Mouse (Mus musculus) forebrain, embryonic 11.5 days (tissue): ENCODE results near the gene Rnase12. TPM values are rescaled to one million over a fixed set of nuclear protein-coding genes. Genes with fewer than 3 reads are reported as not detected.
"Not testable (repeated sequence)": the region's sequence is repeated elsewhere in the genome, so short reads cannot be mapped to it uniquely, and the experiment has no call there.

ENCODE experiments used
- ATAC-seq: fragments of 200-750 bp; cut with Nextera tagmentation; replicated peaks from 2 replicates; pipeline ENCODE4 v1.8.0; 2017; ENCODE audit warnings: moderate TSS enrichment; ENCODE audit not compliant: low FRiP score
- DNase-seq: peaks from one replicate; pipeline ENCODE4 v3.0.0-alpha.2; 2017; ENCODE audit warnings: low spot score
- H3K27ac ChIP-seq: fragments of 300-500 bp; sonication (generic); 2 replicates; pipeline ENCODE4 v1.5.1; 2014; ENCODE audit warnings: low read depth, low read length
- H3K27me3 ChIP-seq: fragments of 300-500 bp; sonication (generic); 2 replicates; pipeline ENCODE4 v1.6.1; 2014; ENCODE audit warnings: mild to moderate bottlenecking, low read length, mixed read lengths; ENCODE audit not compliant: control insufficient read depth, insufficient read depth
- H3K36me3 ChIP-seq: fragments of 300-500 bp; sonication (generic); 2 replicates; pipeline ENCODE4 v1.6.1; 2014; ENCODE audit warnings: mild to moderate bottlenecking, low read length, moderate library complexity, mixed read lengths; ENCODE audit not compliant: control insufficient read depth, insufficient read depth
- H3K4me1 ChIP-seq: fragments of 300-500 bp; sonication (generic); replicated peaks from 2 replicates; pipeline ENCODE4 v1.6.1; 2014; ENCODE audit warnings: low read length, mixed read lengths; ENCODE audit not compliant: control insufficient read depth, insufficient read depth
- H3K4me2 ChIP-seq: fragments of 300-500 bp; sonication (generic); 2 replicates; pipeline ENCODE4 v1.6.1; 2014; ENCODE audit warnings: low read depth, mild to moderate bottlenecking, low read length, moderate library complexity, mixed read lengths; ENCODE audit not compliant: severe bottlenecking
- H3K4me3 ChIP-seq: fragments of 300-500 bp; sonication (generic); 2 replicates; pipeline ENCODE4 v1.5.1; 2014; ENCODE audit warnings: low read depth, low read length
- H3K9ac ChIP-seq: fragments of 300-500 bp; sonication (generic); 2 replicates; pipeline ENCODE4 v1.6.1; 2014; ENCODE audit warnings: low read length
- H3K9me3 ChIP-seq: fragments of 300-500 bp; sonication (generic); 2 replicates; pipeline ENCODE4 v1.6.1; 2016; ENCODE audit warnings: low read length, mixed read lengths; ENCODE audit not compliant: control insufficient read depth
- WGBS: fragments of 180-500 bp; shearing (Covaris S2); extraction: QIAGEN DNeasy Blood & Tissue Kit; methylation state at CpG from one replicate; pipeline ENCODE4 v1.1.7; 2014; 5-methylcytosine and 5-hydroxymethylcytosine counted together
- polyA plus RNA-seq: library from polyadenylated mRNA; unstranded; fragments of >200 nt; fragmentation: Nextera tagmentation; extraction: Ambion mirVana; gene quantifications from 2 replicates; pipeline ENCODE4 v1.2.1, GENCODE M21; 2014

The Rnase12 gene
- polyA plus RNA-seq, 1 experiment from 2014 or later: not detected

DNA sequence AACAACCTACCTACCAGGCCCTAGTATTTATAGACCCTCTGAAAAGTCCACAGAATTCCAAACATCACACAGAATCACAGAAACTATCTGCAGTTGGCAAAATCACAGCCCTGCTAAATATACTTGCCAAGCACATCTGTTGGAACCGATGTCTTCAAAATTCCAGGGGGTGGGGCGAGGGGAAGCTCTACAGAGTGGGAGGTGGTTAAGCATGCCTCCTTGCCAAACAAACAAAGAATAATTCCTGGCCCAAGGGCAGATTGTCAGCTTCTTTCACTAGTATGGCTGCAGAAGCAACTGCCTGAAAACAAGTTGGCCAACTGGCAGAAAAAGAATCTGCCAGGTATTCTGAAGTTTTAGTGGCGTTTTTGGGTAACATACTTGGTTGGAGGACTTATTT, 40.2 kb downstream of the Rnase12 start:
- H3K27ac ChIP-seq: no peak overlapping the region
- no peak overlapping the region for H3K9ac ChIP-seq
- ATAC-seq: no peak
- H3K27me3 ChIP-seq: no peaks in the 10 kb centered on the region
- H3K4me2 ChIP-seq: no peak overlapping the region
- WGBS: 82% methylated on average over 3 of the region's 3 CpGs
- DNase-seq: no peak
- H3K4me3 ChIP-seq: no peak overlapping the region
- no peaks in the 10 kb centered on the region for H3K36me3 ChIP-seq
- no peaks in the 10 kb centered on the region for H3K4me1 ChIP-seq
- H3K9me3 ChIP-seq: no peaks in the 10 kb centered on the region

GRCm38 (mm10) chr14:51015780-51016179, 41.7 kb downstream of the Rnase12 start:
- no peaks in the 10 kb centered on the region for H3K36me3 ChIP-seq
- H3K4me1 ChIP-seq: no peaks in the 10 kb centered on the region
- no peak overlapping the region for H3K4me2 ChIP-seq
- no peak for DNase-seq
- no peaks in the 10 kb centered on the region for H3K27me3 ChIP-seq
- H3K27ac ChIP-seq: no peak overlapping the region
- H3K9ac ChIP-seq: no peak overlapping the region
- no peaks in the 10 kb centered on the region for H3K9me3 ChIP-seq
- no peak overlapping the region for H3K4me3 ChIP-seq
- ATAC-seq: no peak

- WGBS: 88% methylated on average over 3 of the region's 3 CpGs
- not testable (repeated sequence) for H3K9me3 ChIP-seq, H3K27me3 ChIP-seq, H3K4me1 ChIP-seq, H3K36me3 ChIP-seq, H3K4me3 ChIP-seq, DNase-seq, H3K4me2 ChIP-seq, ATAC-seq, H3K27ac ChIP-seq, H3K9ac ChIP-seq
Measured at GRCm38 (mm10) chr14:51014724-51015123, 42.7 kb downstream of the Rnase12 start.

DNA sequence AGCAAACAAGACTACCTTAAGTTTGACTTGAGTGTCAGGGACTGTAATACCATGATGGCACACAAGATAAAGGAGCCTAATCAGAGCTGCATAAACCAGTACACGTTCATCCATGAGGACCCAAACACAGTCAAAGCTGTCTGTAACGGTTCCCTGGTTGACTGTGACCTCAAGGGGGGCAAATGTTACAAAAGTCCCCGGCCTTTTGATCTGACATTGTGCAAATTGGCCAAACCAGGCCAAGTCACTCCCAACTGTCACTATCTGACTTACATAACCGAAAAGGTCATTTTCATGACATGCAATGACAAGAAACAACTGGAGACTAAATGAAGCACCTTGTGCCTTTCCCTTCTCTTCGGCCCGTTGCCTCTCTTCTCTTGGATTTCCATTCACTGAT, 47.9 kb downstream of the Rnase12 start:
- H3K27ac ChIP-seq: no peak overlapping the region
- no peak overlapping the region for H3K4me3 ChIP-seq
- DNase-seq: no peak
- 90% methylated on average over 6 of the region's 6 CpGs for WGBS
- H3K27me3 ChIP-seq: no peaks in the 10 kb centered on the region
- H3K9ac ChIP-seq: no peak overlapping the region
- H3K9me3 ChIP-seq: no peaks in the 10 kb centered on the region
- no peaks in the 10 kb centered on the region for H3K4me1 ChIP-seq
- no peak for ATAC-seq
- no peaks in the 10 kb centered on the region for H3K36me3 ChIP-seq
- H3K4me2 ChIP-seq: no peak overlapping the region

- Histone ChIP-seq H3K4me1 (no peaks in the 10 kb centered on the region), H3K9ac (no peak overlapping the region), H3K9me3 (no peaks in the 10 kb centered on the region), H3K4me2 (no peak overlapping the region), H3K27ac (no peak overlapping the region), H3K27me3 (no peaks in the 10 kb centered on the region), H3K4me3 (no peak overlapping the region), H3K36me3 (no peaks in the 10 kb centered on the region)
- ATAC-seq (no peak), DNase-seq (no peak)
- 87% methylated on average over 4 of the region's 4 CpGs for WGBS
Measured at GRCm38 (mm10) chr14:51008781-51009180, 48.7 kb downstream of the Rnase12 start.

DNA sequence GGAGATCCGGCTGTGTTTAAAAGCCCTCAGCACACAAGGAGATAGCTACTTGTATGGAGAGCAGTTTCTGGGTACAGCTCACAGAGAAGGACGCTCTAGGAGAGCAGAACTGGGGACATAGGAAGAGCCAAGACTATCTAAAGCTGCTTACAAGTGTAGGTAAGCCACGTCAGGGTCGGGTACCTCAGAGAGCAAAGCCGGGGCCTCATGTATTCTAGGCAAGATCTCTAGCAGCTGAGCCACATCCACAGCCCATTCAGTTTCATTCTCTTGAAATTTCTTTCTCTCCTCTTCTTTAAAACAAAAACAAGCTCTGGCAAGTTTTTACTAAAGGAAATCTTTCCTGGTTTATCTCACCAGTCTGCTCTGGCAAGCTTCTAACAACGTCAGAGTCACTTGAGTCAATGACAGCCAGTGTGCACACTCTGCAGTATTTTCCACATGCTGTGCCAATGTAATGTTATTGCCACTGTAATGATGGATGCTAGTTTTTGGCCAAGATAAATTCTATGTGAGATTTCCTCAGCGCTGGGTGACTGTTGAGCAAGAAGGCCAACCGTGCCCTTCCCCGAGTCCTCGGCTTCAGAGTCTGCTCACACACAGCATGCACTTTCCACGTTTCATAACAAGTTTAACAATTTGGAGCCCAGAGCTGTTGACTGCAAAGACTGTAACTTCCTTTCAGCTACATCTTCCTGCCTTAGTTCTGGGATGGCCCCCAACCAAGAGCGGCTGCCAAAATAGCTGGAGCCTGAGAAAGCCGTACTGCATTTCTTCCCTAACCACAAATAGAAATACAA, 49.3 kb downstream of the Rnase12 start:
- ATAC-seq: no peak
- Histone ChIP-seq H3K4me2 (no peak overlapping the region), H3K9me3 (no peaks in the 10 kb centered on the region), H3K27me3 (no peaks in the 10 kb centered on the region), H3K9ac (no peak overlapping the region), H3K4me3 (no peak overlapping the region), H3K4me1 (no peaks in the 10 kb centered on the region), H3K36me3 (no peaks in the 10 kb centered on the region), H3K27ac (no peak overlapping the region)
- DNase-seq: no peak
- 88% methylated on average over 13 of the region's 13 CpGs for WGBS

DNA sequence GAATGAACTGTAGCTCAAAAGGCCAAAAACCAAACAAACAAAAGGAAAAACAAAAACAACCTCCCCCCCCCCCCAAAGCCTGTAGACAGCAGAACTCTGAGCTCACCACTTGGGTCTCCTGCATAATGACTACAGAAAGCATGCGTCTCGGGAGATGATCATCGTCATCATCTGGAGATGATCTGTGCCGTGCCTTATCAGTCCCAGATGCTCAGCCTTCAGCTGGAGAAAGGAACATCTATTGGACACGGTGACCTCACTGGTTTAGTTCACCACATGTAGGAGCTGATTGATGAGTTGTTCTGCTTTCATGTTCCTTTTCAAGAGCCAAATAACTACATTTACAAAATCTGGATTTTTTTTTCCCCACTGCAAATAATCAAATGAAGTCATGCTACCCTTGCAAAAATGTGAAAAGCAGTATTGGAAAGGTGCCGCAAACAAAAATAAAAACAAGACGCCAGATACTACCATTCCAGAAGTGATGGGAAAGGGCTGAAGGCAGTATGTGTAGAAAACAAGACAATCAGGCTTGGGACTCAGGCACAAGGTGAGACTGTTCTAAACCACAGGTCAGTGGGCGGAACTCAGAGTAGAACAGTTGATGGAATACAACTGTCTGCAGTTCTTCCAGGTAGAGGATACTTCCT, 50.2 kb downstream of the Rnase12 start, which contains the start of gene Rnase10:
TSS of gene Rnase10 (plus strand) at position 600 of the 650 bp plus-strand sequence.
- WGBS: 84% methylated on average over 8 of the region's 8 CpGs

More for the DNA sequence above, 50.2 kb downstream of the Rnase12 start, which contains the start of gene Rnase10:
- H3K9me3 ChIP-seq: no peaks in the 10 kb centered on the region
- H3K4me3 ChIP-seq: no peak within 1 kb of the TSS
- no peak within 1 kb of the TSS for H3K9ac ChIP-seq
- H3K4me1 ChIP-seq: no peaks in the 10 kb centered on the region
- ATAC-seq (no peak), DNase-seq (no peak)
- H3K36me3 ChIP-seq: no peaks in the 10 kb centered on the region
- no peak within 1 kb of the TSS for H3K27ac ChIP-seq
- H3K27me3 ChIP-seq: no peaks in the 10 kb centered on the region
- H3K4me2 ChIP-seq: no peak within 1 kb of the TSS
